Mouse (Mus musculus): Measurements from ENCODE around the gene Trabd2b.

GRCm38 (mm10) chr4:114609297-114609696, 202.8 kb downstream of the Trabd2b start:
- TF ChIP-seq CTCF (IDR thresholded peaks at IDR 0.05; ENCODE audit: control insufficient read depth, insufficient read depth, insufficient replicate concordance, low read depth, low read length) (no peak), POLR2A (IDR thresholded peaks at IDR 0.05; ENCODE audit: control insufficient read depth, low read depth, low read length) (no peak)

All from testis, adult 2 months (tissue).